ENCODE assay signal across 10 mouse cellular contexts in the genomic region with DNA sequence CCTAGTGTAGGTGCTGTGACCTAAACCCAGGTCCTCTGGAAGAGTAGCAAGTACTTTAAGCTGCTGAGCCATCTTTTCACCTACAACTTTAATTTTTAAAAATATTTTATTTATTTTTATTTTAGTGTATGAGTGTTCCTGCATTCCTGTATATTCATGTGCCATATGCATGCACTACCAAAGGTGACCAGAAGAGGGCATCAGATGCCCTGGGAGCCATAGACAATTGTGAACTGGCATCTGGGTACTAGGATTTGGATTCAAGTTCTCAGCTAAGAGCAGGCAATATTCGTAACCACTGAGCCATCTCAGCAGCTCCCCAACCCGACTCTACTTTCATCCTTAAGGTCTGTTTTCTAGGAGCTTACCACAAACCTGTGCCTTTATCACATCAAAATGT. TPM values are rescaled to one million over a fixed set of nuclear protein-coding genes. Genes with fewer than 3 reads are reported as not detected.
DNase-seq lines count a peak whose midpoint lies in the region; ATAC-seq and TF ChIP-seq lines count a peak whose summit lies in the region.
"Had no signal": no experiment of that assay in that cellular context is flagged by ENCODE, and none has a peak within 500 bp of the region (broad histone marks: within the 10 kb centered on the region; RNA-seq: fewer than 3 reads in every experiment).

No protein-coding gene starts in this region.

- no peak overlapping the region for H3K27ac ChIP-seq in embryonic facial prominence, embryonic 10.5 days (replicated peaks)
- H3K27ac ChIP-seq: heart, embryonic 15.5 days; neural tube, embryonic 13.5 days had no signal

- peak; percentile 51 for DNase-seq in layer of hippocampus, adult 11-12 months (ENCODE audit: low spot score)
- DNase-seq in layer of hippocampus, adult 9-10 months (ENCODE audit: low spot score): no peak
- DNase-seq in G1E (ENCODE audit: low spot score): no peak
- peak; percentile 34 for DNase-seq in adrenal gland, adult 2 months
- peak; percentile 56 for DNase-seq in embryonic facial prominence, embryonic 10.5 days (ENCODE audit: low spot score)
- DNase-seq in layer of hippocampus, postnatal 25 days (ENCODE audit: extremely low spot score in 1 of 2, low spot score in 1 of 2): peak; percentile 31 to 71
- peak; percentile 39 for DNase-seq in retina, adult 2 months (ENCODE audit: low read depth, low spot score)
- DNase-seq in urinary bladder, adult 2 months (ENCODE audit: low spot score): no peak

- 89% methylated on average over 2 of the region's 2 CpGs for WGBS in embryonic facial prominence, embryonic 10.5 days

- no peaks in the 10 kb centered on the region for H3K9me3 ChIP-seq in G1E (replicated peaks)
- no peaks in the 10 kb centered on the region for H3K9me3 ChIP-seq in embryonic facial prominence, embryonic 10.5 days
- H3K9me3 ChIP-seq: heart, embryonic 15.5 days; neural tube, embryonic 13.5 days had no signal

- no peak for ATAC-seq in G1E (ENCODE audit: extremely low read depth, insufficient number of reproducible peaks, low FRiP score, poor library complexity, severe bottlenecking)

- H3K4me1 ChIP-seq in G1E (ENCODE audit: insufficient read depth, low read depth, low read length): peaks cover 55% of the 10 kb centered on the region
- no peaks in the 10 kb centered on the region for H3K4me1 ChIP-seq in embryonic facial prominence, embryonic 10.5 days
- H3K4me1 ChIP-seq: heart, embryonic 15.5 days; neural tube, embryonic 13.5 days had no signal

- H3K4me3 ChIP-seq in G1E (ENCODE audit: low read depth, low read length): no peak overlapping the region
- H3K4me3 ChIP-seq in embryonic facial prominence, embryonic 10.5 days: no peak overlapping the region
- H3K4me3 ChIP-seq: heart, embryonic 15.5 days; neural tube, embryonic 13.5 days had no signal

- peak; percentile 73 for TF ChIP-seq CTCF in G1E (IDR thresholded peaks at IDR 0.05; ENCODE audit: low read depth, low read length)

- H3K36me3 ChIP-seq in G1E (replicated peaks): peaks cover 100% of the 10 kb centered on the region
- H3K36me3 ChIP-seq in embryonic facial prominence, embryonic 10.5 days (replicated peaks): peaks cover 100% of the 10 kb centered on the region

- no peaks in the 10 kb centered on the region; the same call in 1 of the 2 replicates for H3K27me3 ChIP-seq in G1E (ENCODE audit: insufficient read depth, low read length)
- H3K27me3 ChIP-seq in embryonic facial prominence, embryonic 10.5 days (replicated peaks; ENCODE audit: low read depth, poor library complexity, severe bottlenecking): no peaks in the 10 kb centered on the region
- H3K27me3 ChIP-seq: heart, embryonic 15.5 days; neural tube, embryonic 13.5 days had no signal

RNA-seq across cellular contexts. Expression of a gene that starts 32.7 kb away (rescaled TPM):
- total RNA-seq in G1E (2014; fragmentation: Nextera tagmentation): 74.1 and 74.4 TPM in 2 replicates
- total RNA-seq in G1E (2017): 36.8 and 42.1 TPM in 2 replicates
- 151 and 156 TPM in 2 replicates for polyA plus RNA-seq in G1E (2012)
- total RNA-seq in adrenal gland, adult 2 months (2021): 10 to 100 TPM; 61.4 to 65.6 TPM
- polyA plus RNA-seq in adrenal gland, adult 2 months (2012; rRNA removed): 69.0 and 79.4 TPM in 2 replicates
- 49.3 and 52.1 TPM in 2 replicates for polyA plus RNA-seq in embryonic facial prominence, embryonic 10.5 days (2016; fragmentation: Nextera tagmentation; extraction: Ambion mirVana)
- 100 to 1,000 TPM; 108 to 112 TPM for total RNA-seq in layer of hippocampus, postnatal 25 days (2021)
- 21.3 and 27.4 TPM in 2 replicates for polyA plus RNA-seq in urinary bladder, adult 2 months (2012; rRNA removed)

RNA-seq across cellular contexts. Expression of a gene that starts 32.8 kb away (rescaled TPM):
- total RNA-seq in G1E (2014; fragmentation: Nextera tagmentation) (29.0 and 34.2 TPM in 2 replicates), G1E (2017) (15.4 and 17.6 TPM in 2 replicates)
- polyA plus RNA-seq in G1E (2012): 6.6 and 7.7 TPM in 2 replicates
- 10 to 100 TPM; 26.7 to 28.9 TPM for total RNA-seq in adrenal gland, adult 2 months (2021)
- polyA plus RNA-seq in adrenal gland, adult 2 months (2012; rRNA removed): 12.8 and 14.6 TPM in 2 replicates
- 8.8 and 8.9 TPM in 2 replicates for polyA plus RNA-seq in embryonic facial prominence, embryonic 10.5 days (2016; fragmentation: Nextera tagmentation; extraction: Ambion mirVana)
- total RNA-seq in layer of hippocampus, postnatal 25 days (2021): 10 to 100 TPM; 27.1 to 29.4 TPM
- 12.4 and 13.3 TPM in 2 replicates for polyA plus RNA-seq in urinary bladder, adult 2 months (2012; rRNA removed)

Comparison
In these comparisons a context has a peak if more than half of its experiments do, and no peak if none do; other contexts are left out.
1. DNase-seq: peak in layer of hippocampus, adult 11-12 months (single experiment), adrenal gland, adult 2 months (single experiment), embryonic facial prominence, embryonic 10.5 days (single experiment), layer of hippocampus, postnatal 25 days (2 of 2) and retina, adult 2 months (single experiment); none in layer of hippocampus, adult 9-10 months (single experiment), G1E (single experiment) and urinary bladder, adult 2 months (single experiment).